Mouse (Mus musculus): ENCODE measurements around the gene Sf3b1.

DNA sequence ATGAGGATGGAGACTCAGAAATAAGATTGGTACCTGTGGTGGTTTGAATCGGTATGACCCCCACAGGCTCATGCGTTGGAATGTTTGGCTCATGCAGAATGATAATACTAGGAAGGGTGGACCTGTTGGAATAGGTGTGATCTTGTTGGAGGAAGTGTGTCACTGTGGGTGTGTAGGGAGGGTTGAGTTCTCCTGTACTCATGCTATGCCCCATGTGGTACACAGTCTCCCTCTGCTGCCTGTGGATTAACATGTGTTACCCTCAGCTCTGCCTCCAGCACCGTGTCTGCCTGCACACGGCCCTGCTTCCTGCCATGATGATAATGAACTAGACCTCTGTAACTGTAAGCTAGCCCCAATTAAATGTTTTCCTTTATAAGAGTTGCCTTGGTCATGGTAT lies 72.4 kb downstream of the Sf3b1 start:
- no peak for TF ChIP-seq CTCF (IDR thresholded peaks at IDR 0.05; ENCODE audit: extremely low read depth, insufficient read depth, low read length)
- no peak for TF ChIP-seq POLR2A (IDR thresholded peaks at IDR 0.05; ENCODE audit: extremely low read depth, insufficient read depth, low read length)
